Mouse (Mus musculus) heart, postnatal 14 days (tissue): ENCODE measurements around the gene Zbtb24. TPM values are rescaled to one million over a fixed set of nuclear protein-coding genes. Genes with fewer than 3 reads are reported as not detected.

Experiments used
- DNase-seq, 2 experiments: peaks; one replicate each; pipeline ENCODE4 v3.0.0; 2021 to 2022
- intact Hi-C: fragments of 180-260 bp; cut with DNase I; formaldehyde crosslinking; loops from one replicate; pipeline ENCODE4 v1.15.1; 2025
- total RNA-seq, 2 experiments: library from RNA; stranded (reverse); gene quantifications; 2 replicates each; pipeline ENCODE4 v1.2.3; 2021

The Zbtb24 gene
- total RNA-seq, 2 experiments from 2014 or later = 9.6 to 9.8 TPM

DNA sequence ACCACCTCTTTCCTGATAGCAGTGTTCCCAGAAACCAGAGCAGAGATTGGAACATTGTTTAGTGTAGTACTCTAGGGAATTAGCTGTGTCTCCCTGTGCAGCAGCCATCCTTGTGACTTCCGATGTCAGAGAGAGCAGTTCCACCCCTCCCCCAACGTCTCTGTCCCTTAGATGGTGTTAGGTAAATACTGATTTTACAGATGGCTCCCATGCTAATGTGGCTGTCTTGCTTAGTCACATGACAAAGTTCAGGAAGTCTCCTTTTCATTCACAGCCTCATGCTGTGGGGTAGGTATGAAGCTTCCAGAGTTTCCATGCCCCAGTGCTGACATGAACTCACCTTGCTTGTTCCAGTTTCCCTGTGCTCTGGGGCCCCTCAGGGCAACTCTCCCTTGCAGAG lies 10.3 kb downstream of the Zbtb24 start:
- intact Hi-C loops = no loop called here
- no peak for DNase-seq

DNA sequence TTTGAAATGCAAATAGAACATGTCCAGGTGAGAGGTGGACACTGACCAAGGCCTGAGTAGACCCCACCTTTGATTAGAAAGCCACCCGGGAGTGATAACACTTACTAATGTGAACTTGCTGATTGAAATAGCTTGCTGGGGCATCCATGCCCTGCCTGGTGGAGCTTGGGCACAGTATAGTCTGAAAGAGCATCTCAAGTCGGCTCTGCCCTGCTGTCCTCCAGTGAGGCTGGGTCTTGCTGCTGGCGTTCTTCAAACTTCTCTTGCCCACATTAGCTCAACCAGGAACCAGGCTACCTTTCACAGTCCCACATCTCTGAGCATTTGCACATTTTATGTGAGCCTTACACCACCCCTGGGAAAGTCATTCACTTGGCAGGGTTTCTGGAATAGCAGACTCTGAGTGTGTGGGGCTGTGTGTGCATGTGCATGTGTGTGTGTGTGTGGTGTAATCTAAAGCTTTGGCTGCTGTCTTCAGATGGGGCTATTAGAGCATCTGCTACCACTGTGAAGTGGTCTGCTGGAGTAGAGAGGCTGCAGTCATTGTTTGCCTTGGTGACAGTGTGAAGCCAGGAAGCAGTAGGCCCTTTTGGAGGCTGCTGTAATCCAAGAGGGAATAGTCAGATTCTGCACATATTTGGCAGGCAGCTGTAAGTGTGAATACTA lies 11.0 kb downstream of the Zbtb24 start:
- DNase-seq = no peak
- intact Hi-C loops = no loop called here

DNA sequence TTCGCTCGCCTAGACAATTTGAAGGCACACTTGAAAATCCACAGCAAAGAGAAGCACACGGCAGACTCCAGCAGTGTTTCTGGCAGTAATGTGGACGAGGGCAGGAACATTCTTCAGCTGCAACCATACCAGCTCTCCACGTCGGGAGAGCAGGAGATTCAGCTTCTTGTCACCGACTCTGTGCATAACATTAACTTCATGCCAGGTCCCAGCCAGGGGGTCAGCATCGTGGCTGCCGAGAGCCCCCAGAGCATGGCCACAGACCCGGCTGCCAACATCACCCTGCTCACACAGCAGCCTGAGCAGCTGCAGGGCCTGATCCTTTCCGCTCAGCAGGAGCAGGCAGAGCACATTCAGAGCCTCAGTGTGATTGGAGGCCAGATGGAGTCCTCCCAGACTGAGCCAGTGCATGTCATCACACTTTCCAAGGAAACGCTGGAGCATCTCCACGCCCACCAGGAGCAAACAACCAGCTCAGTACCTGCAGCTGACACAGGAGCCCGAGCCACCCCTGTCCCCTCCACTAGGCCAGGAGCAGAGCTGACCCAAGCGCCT lies 14.3 kb downstream of the Zbtb24 start:
- no peak for DNase-seq
- intact Hi-C loops = no loop called here

- intact Hi-C loops = no loop called here
- DNase-seq = no peak
These were observed 17.1 kb downstream of the Zbtb24 start for GRCm38 (mm10) chr10:41467325-41467724.

- intact Hi-C loops = no loop called here
- no peak for DNase-seq
These were observed 20.5 kb downstream of the Zbtb24 start for GRCm38 (mm10) chr10:41470693-41471092.

DNA sequence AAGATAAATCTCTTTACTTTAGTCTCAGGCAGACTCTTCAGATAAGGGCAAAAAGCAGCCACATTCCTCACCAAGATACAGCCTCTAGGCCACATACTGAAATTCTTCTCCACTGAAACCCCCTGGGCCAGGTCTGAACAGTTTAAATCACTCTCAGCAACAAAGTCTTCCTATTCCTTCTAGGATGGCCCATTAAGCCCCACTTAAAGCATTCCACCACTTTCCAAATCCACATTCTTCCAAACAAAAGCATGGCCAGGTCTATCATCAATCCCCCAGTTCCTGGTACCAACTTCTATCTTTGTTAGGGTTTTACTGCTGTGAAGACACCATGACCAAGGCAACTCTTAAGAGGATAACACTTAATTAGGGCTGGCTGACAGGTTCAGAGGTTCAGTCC lies 22.4 kb downstream of the Zbtb24 start:
- intact Hi-C loops = no loop called here

GRCm38 (mm10) chr10:41472962-41473481 lies 22.8 kb downstream of the Zbtb24 start:
- no peak for DNase-seq
- intact Hi-C loops = no loop called here

More for the DNA sequence above, 22.4 kb downstream of the Zbtb24 start:
- DNase-seq = no peak

DNA sequence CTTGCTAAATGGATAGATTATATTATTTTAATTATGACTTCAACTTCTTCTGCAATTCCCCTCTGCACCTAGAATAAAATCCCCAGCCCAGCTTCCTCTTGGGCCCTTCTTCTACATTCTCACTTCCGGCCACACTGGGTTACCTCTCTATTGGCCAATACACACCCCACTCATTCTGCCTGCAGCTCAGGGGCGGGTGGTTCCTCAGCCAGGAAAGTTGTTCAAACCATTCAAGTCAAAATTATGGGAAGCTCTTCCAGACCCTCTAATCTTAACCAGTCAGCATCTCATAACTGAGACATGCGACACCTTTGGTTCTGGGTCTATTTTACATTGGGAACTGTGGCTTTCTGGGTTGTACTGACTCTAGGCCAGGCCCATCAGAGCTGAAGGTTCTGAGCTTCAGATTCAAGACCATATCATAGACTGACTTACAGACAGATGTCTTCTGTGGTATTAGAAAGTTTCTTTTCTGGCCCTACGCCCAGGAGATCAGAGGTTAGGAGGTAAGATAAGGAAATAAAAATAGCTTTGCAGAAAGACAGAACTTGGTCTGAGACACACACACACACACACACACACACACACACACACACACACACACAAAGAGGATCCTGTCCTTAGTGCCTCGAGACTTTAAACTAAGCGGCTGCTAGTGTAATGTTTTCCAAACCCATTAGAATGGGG lies 23.7 kb downstream of the Zbtb24 start:
- DNase-seq = peak; percentile 56 to 77
- intact Hi-C loops = loop anchor here (2.0 kb wide), 1 partner anchor 19 kb away; no protein-coding TSS in a partner anchor

- intact Hi-C loops = loop anchor here (2.0 kb wide), 1 partner anchor 20 kb away; no protein-coding TSS in a partner anchor
- peak; percentile 44 to 58 for DNase-seq
These were observed 24.8 kb downstream of the Zbtb24 start for GRCm38 (mm10) chr10:41474981-41475391.

- intact Hi-C loops = no loop called here
- DNase-seq = peak; percentile 79
These were observed 26.2 kb downstream of the Zbtb24 start, which contains the start of gene Mical1 for GRCm38 (mm10) chr10:41476171-41477017. Gene Mical1, plus strand, starts transcription at chr10:41476314.

- intact Hi-C loops = no loop called here
- DNase-seq = peak in 1 of 2 experiments; percentile 29
These were observed 26.8 kb downstream of the Zbtb24 start for GRCm38 (mm10) chr10:41477018-41477277.

DNA sequence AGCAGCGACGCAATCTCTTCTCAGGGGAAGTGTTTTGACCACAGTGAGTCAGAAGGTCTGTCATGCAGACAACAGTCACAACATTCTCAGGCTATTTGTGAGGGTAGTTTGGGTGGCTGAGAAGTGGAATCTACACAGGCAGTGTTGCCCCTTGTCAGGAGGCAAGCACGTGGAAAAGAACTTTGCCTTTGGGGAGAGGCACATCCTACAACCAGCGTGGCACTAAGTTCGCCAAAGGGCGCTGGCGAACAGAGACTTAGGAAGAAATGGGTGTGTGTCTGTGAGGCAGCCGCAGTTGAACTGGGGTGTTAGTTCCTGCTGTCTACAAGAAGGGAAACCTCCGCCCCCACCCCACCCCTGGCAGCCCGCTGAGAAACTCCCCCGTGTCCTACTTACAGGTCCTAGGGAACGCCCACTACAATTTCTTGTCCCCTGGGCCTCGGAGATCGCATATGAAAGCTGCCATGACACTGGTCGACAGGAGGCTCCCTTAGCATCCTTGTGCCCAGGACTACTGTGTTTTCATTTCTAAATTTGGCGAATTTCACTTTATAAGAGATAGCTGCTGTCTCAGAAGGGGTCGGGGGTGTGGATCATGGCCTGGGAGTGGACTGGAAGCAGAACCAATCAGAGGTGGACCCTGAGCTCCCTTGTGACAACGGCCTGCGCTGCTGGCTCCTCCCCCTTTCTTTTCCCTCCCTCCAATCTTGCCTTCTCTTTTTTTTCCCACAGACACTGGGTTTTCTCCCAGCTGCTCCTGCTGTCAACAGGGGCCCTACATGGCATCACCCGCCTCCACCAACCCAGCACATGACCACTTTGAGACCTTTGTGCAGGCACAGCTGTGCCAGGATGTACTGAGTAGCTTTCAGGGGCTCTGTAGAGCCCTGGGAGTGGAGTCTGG lies 27.3 kb downstream of the Zbtb24 start:
- intact Hi-C loops = no loop called here
- peak; percentile 69 to 73 for DNase-seq

DNA sequence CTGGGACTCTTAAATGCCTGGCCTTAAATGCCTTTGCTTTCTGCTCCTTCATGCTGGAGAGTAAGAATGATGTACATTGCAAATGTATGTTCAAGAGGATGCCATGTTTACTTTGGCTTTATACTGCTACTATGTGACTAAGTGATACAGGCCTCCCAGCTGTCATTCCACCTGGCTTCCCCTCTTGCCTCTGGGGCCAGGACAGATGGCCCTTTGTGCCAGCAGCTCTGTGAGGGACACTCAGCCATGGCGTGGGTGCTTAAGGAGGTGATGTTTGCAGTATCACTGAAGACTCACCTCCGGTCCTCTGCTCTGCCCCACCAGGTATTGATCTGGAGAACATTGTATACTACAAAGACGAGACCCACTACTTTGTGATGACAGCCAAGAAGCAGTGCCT lies 29.8 kb downstream of the Zbtb24 start:
- intact Hi-C loops = no loop called here
- no peak for DNase-seq

DNA sequence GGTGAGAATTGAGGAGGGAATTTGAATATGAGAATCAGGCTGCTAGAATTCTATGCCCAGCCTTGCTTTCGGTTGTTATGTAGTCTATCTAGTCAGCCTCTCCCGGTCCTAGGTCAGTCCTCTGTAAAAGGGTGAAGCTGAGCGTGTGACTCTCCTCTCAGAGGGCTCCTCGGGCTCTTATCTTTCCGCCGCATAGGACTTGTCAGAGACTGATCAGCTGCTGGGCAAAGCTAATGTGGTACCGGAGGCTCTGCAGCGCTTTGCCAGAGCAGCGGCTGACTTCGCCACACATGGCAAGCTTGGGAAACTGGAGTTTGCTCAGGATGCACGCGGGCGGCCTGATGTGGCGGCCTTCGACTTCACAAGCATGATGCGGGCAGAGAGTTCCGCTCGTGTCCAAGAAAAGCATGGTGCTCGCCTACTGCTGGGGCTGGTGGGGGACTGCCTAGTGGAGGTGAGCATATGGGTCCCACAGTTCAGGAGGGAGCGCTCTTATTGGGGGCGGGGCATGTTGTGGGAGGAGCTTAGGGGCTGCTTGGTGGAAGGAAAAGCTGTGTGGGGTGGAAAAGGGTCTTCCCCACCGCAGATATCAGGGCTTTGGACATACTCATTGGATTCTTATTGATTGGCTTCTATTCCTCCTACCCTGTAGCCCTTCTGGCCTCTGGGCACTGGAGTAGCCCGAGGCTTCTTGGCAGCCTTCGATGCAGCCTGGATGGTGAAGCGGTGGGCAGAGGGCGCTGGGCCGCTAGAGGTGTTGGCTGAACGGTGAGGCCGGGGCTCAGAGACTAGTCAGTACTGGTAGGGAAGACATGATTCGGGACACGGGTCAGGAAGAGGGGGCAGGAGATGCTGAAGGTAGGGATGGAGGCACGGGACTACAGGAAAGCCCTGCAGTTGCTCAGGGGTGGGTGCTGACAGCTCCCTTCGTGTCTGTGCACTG lies 31.0 kb downstream of the Zbtb24 start:
- intact Hi-C loops = no loop called here
- no peak for DNase-seq

DNA sequence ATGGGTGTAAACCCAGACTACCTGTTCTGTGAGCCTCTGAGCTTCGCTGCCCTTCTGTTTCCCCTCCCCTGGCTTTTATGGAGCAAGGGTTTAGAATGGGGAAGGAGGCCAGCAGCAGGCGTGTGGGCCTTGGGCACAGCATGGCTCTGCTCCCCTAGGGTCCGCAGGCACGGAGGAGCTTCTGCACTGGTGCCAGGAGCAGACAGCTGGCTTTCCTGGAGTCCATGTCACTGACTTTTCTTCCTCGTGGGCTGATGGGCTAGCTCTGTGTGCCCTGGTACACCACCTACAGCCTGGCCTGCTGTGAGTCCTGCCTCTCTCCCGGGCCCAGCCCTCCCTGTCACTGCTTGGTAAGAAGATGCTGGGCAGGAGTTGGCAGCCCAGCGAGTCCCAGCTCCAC lies 32.3 kb downstream of the Zbtb24 start:
- DNase-seq = no peak
- intact Hi-C loops = no loop called here

DNA sequence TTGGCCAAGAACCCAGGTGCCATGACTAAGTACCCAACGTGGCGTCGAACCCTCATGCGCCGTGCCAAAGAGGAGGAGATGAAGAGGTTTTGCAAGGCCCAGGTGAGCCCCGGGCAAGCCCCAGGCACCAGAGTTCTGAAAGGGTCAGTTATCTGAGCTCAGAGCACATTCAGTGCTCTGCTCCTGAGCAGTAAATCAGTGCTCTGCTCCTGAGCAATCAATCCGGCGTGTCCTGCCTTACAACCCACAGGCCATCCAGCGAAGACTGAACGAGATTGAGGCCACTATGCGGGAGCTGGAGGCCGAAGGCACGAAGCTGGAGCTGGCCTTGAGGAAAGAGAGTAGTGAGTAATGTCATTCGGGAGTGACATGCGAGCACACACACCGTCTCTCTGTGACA lies 35.6 kb downstream of the Zbtb24 start:
- DNase-seq = no peak
- intact Hi-C loops = no loop called here

- DNase-seq = no peak
- intact Hi-C loops = no loop called here
These were observed 36.5 kb downstream of the Zbtb24 start for GRCm38 (mm10) chr10:41486506-41487170.

DNA sequence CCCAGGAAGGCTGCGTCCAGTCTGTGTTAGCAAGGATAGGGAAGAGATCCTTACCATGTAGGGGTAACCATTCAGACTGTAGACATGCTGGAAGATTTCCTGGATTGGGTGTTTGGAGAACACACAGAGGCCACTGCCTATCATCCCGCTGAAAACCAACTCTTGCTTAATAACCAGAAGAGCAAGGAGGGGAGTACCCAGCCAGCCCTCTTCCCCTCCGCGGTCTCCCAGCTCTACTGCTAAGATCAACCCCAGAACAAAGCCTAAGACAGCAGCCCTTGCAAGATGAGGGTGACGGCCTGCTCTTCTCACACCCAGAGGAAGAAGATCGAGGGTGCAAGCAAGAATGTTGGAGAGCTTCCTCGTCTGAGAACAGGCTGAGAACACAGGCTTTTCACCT lies 38.7 kb downstream of the Zbtb24 start:
- no peak for DNase-seq
- intact Hi-C loops = no loop called here
